ENCODE assay signal across 20 mouse cellular contexts in genomic region chr11:21540072-21540471, GRCm38 (mm10). TPM values are rescaled to one million over a fixed set of nuclear protein-coding genes. Genes with fewer than 3 reads are reported as not detected.
DNase-seq lines count a peak whose midpoint lies in the region; ATAC-seq and TF ChIP-seq lines count a peak whose summit lies in the region.
"Had no signal": no experiment of that assay in that cellular context is flagged by ENCODE, and none has a peak within 500 bp of the region (broad histone marks: within the 10 kb centered on the region; RNA-seq: fewer than 3 reads in every experiment).

No protein-coding gene starts in this region.

- TF ChIP-seq CTCF in lung, embryonic 14.5 days (IDR thresholded peaks at IDR 0.05; ENCODE audit: low read depth), result no peak
- TF ChIP-seq CTCF in hindbrain, postnatal 0 days (IDR thresholded peaks at IDR 0.05; ENCODE audit: low read depth), result no peak

- H3K9me3 ChIP-seq in lung, embryonic 14.5 days (ENCODE audit: low read depth, low read length), result no peaks in the 10 kb centered on the region
- H3K9me3 ChIP-seq in hindbrain, postnatal 0 days (ENCODE audit: low read length), result no peaks in the 10 kb centered on the region
- H3K9me3 ChIP-seq in kidney, embryonic 15.5 days (replicated peaks), result no peaks in the 10 kb centered on the region
- H3K9me3 ChIP-seq: embryonic facial prominence, embryonic 10.5 days; embryonic facial prominence, embryonic 12.5 days; forebrain, embryonic 13.5 days; forebrain, embryonic 15.5 days had no signal

- H3K4me2 ChIP-seq in lung, embryonic 14.5 days, result no peak overlapping the region
- H3K4me2 ChIP-seq in hindbrain, postnatal 0 days (ENCODE audit: low read depth, low read length), result no peak overlapping the region
- no peak overlapping the region for H3K4me2 ChIP-seq in kidney, embryonic 15.5 days
- H3K4me2 ChIP-seq: embryonic facial prominence, embryonic 12.5 days; forebrain, embryonic 13.5 days; forebrain, embryonic 15.5 days had no signal

- no peak overlapping the region for H3K27ac ChIP-seq in lung, embryonic 14.5 days (ENCODE audit: low read depth)
- no peak overlapping the region for H3K27ac ChIP-seq in hindbrain, postnatal 0 days
- H3K27ac ChIP-seq in kidney, embryonic 15.5 days, result no peak overlapping the region
- H3K27ac ChIP-seq: embryonic facial prominence, embryonic 10.5 days; embryonic facial prominence, embryonic 12.5 days; forebrain, embryonic 13.5 days; forebrain, embryonic 15.5 days had no signal

- H3K27me3 ChIP-seq in lung, embryonic 14.5 days (ENCODE audit: insufficient read depth, low read length), result no peaks in the 10 kb centered on the region
- H3K27me3 ChIP-seq in hindbrain, postnatal 0 days (ENCODE audit: insufficient read depth, low read length), result no peaks in the 10 kb centered on the region
- H3K27me3 ChIP-seq in kidney, embryonic 15.5 days, result no peaks in the 10 kb centered on the region
- H3K27me3 ChIP-seq: embryonic facial prominence, embryonic 12.5 days; forebrain, embryonic 13.5 days; forebrain, embryonic 15.5 days had no signal

- WGBS in lung, embryonic 14.5 days, result 38% methylated on average over 2 of the region's 2 CpGs
- WGBS in hindbrain, postnatal 0 days, result 73% methylated on average over 2 of the region's 2 CpGs
- 42% methylated on average over 2 of the region's 2 CpGs for WGBS in kidney, embryonic 15.5 days

- no peak overlapping the region for H3K9ac ChIP-seq in lung, embryonic 14.5 days
- H3K9ac ChIP-seq in hindbrain, postnatal 0 days (replicated peaks; ENCODE audit: low read length), result no peak overlapping the region
- H3K9ac ChIP-seq in kidney, embryonic 15.5 days, result no peak overlapping the region
- H3K9ac ChIP-seq: embryonic facial prominence, embryonic 12.5 days; forebrain, embryonic 13.5 days; forebrain, embryonic 15.5 days had no signal

- H3K4me3 ChIP-seq in lung, embryonic 14.5 days (ENCODE audit: low read depth, low read length), result no peak overlapping the region
- H3K4me3 ChIP-seq in hindbrain, postnatal 0 days (ENCODE audit: low read length), result no peak overlapping the region
- no peak overlapping the region for H3K4me3 ChIP-seq in kidney, embryonic 15.5 days (replicated peaks)
- H3K4me3 ChIP-seq: embryonic facial prominence, embryonic 10.5 days; embryonic facial prominence, embryonic 12.5 days; forebrain, embryonic 13.5 days; forebrain, embryonic 15.5 days had no signal

- DNase-seq in lung, embryonic 14.5 days, result peak; percentile 13
- DNase-seq in lung, postnatal 36 days, result no peak
- DNase-seq in hindbrain, postnatal 0 days (ENCODE audit: low spot score), result no peak
- no peak for DNase-seq in layer of hippocampus, postnatal 14 days (ENCODE audit: low spot score in 2 of 2)
- DNase-seq: adrenal gland, adult 2 months; adrenal gland, postnatal 10 days; adrenal gland, postnatal 25 days; cerebellum, adult 11 months; cerebellum, adult 18-20 months; cerebellum, adult 8-10 months; cerebellum, adult 9-11 months; cerebellum, postnatal 14 days; cerebellum, postnatal 36 days had no signal

- no peaks in the 10 kb centered on the region for H3K4me1 ChIP-seq in lung, embryonic 14.5 days (ENCODE audit: insufficient read depth)
- no peaks in the 10 kb centered on the region for H3K4me1 ChIP-seq in hindbrain, postnatal 0 days (ENCODE audit: insufficient read depth, low read length)
- no peaks in the 10 kb centered on the region for H3K4me1 ChIP-seq in kidney, embryonic 15.5 days
- H3K4me1 ChIP-seq: embryonic facial prominence, embryonic 10.5 days; embryonic facial prominence, embryonic 12.5 days; forebrain, embryonic 13.5 days; forebrain, embryonic 15.5 days had no signal

- no peaks in the 10 kb centered on the region for H3K36me3 ChIP-seq in lung, embryonic 14.5 days (ENCODE audit: insufficient read depth)
- no peaks in the 10 kb centered on the region for H3K36me3 ChIP-seq in hindbrain, postnatal 0 days (ENCODE audit: insufficient read depth, low read length)
- H3K36me3 ChIP-seq in kidney, embryonic 15.5 days, result no peaks in the 10 kb centered on the region
- H3K36me3 ChIP-seq: embryonic facial prominence, embryonic 10.5 days; embryonic facial prominence, embryonic 12.5 days; forebrain, embryonic 15.5 days had no signal

- ATAC-seq in lung, embryonic 14.5 days (ENCODE audit: insufficient read depth), result no peak
- peak; percentile 84 for ATAC-seq in granulocyte monocyte progenitor cell, adult 5-6 weeks (replicated peaks; ENCODE audit: poor library complexity, severe bottlenecking)
- peak; percentile 62 for ATAC-seq in megakaryocyte, adult 5-6 weeks (ENCODE audit: poor library complexity, severe bottlenecking)
- ATAC-seq in hindbrain, postnatal 0 days, result no peak
- ATAC-seq in kidney, embryonic 15.5 days (replicated peaks; ENCODE audit: low FRiP score), result no peak
- ATAC-seq: forebrain, embryonic 13.5 days; forebrain, embryonic 15.5 days had no signal

RNA-seq across cellular contexts. Expression of gene Wdpcp, which starts 32.0 kb away (rescaled TPM):
- 10.1 and 10.7 TPM in 2 replicates for polyA plus RNA-seq in lung, embryonic 14.5 days (2014; fragmentation: Nextera tagmentation; extraction: Ambion mirVana)
- 5.7 and 12.8 TPM in 2 replicates for total RNA-seq in granulocyte monocyte progenitor cell, adult 5-6 weeks (2014; fragmentation: Nextera tagmentation)
- total RNA-seq in granulocyte monocyte progenitor cell, adult 5-6 weeks (2017), result 17.7 and 18.2 TPM in 2 replicates
- 3.6 and 4.5 TPM in 2 replicates for total RNA-seq in megakaryocyte, adult 5-6 weeks (2015)
- total RNA-seq in megakaryocyte, adult 5-6 weeks (2017), result 4.1 and 9.8 TPM in 2 replicates
- 17.0 and 20.2 TPM in 2 replicates for total RNA-seq in hindbrain, postnatal 0 days (2014; rRNA removed)
- 8.4 and 9.9 TPM in 2 replicates for polyA plus RNA-seq in hindbrain, postnatal 0 days (2015; fragmentation: Nextera tagmentation; extraction: Ambion mirVana)
- 10 to 100 TPM; 12.0 to 12.3 TPM for total RNA-seq in layer of hippocampus, postnatal 14 days (2021)
- polyA plus RNA-seq in kidney, embryonic 15.5 days (2015; fragmentation: Nextera tagmentation; extraction: Ambion mirVana), result 11.5 and 11.8 TPM in 2 replicates

RNA-seq across cellular contexts. Expression of gene Mdh1, which starts 32.1 kb away (rescaled TPM):
- polyA plus RNA-seq in lung, embryonic 14.5 days (2014; fragmentation: Nextera tagmentation; extraction: Ambion mirVana), result 330 and 378 TPM in 2 replicates
- 223 and 328 TPM in 2 replicates for total RNA-seq in granulocyte monocyte progenitor cell, adult 5-6 weeks (2014; fragmentation: Nextera tagmentation)
- total RNA-seq in granulocyte monocyte progenitor cell, adult 5-6 weeks (2017), result 208 and 232 TPM in 2 replicates
- total RNA-seq in megakaryocyte, adult 5-6 weeks (2015), result 139 and 142 TPM in 2 replicates
- total RNA-seq in megakaryocyte, adult 5-6 weeks (2017), result 69.3 and 90.9 TPM in 2 replicates
- total RNA-seq in hindbrain, postnatal 0 days (2014; rRNA removed), result 232 and 269 TPM in 2 replicates
- 752 and 763 TPM in 2 replicates for polyA plus RNA-seq in hindbrain, postnatal 0 days (2015; fragmentation: Nextera tagmentation; extraction: Ambion mirVana)
- 100 to 1,000 TPM; 679 to 693 TPM for total RNA-seq in layer of hippocampus, postnatal 14 days (2021)
- 636 and 660 TPM in 2 replicates for polyA plus RNA-seq in kidney, embryonic 15.5 days (2015; fragmentation: Nextera tagmentation; extraction: Ambion mirVana)

Comparison
In these comparisons a context has a peak if more than half of its experiments do, and no peak if none do; other contexts are left out.
1. ATAC-seq: peak in granulocyte monocyte progenitor cell, adult 5-6 weeks (single experiment) and megakaryocyte, adult 5-6 weeks (single experiment); none in lung, embryonic 14.5 days (single experiment), hindbrain, postnatal 0 days (single experiment) and kidney, embryonic 15.5 days (single experiment).